Mouse (Mus musculus) stomach, embryonic 14.5 days (tissue): ENCODE data around the gene Pm20d2. TPM values are rescaled to one million over a fixed set of nuclear protein-coding genes. Genes with fewer than 3 reads are reported as not detected.

ENCODE experiments used
- ATAC-seq: fragments of 200-750 bp; cut with Nextera tagmentation; 2 replicates; pipeline ENCODE4 v1.8.0; 2017; ENCODE audit warnings: low read depth, moderate TSS enrichment; ENCODE audit not compliant: insufficient number of reproducible peaks, insufficient read depth, low FRiP score
- H3K27ac ChIP-seq: fragments of 300-500 bp; sonication (generic); 2 replicates; pipeline ENCODE4 v1.5.1; 2014; ENCODE audit warnings: mild to moderate bottlenecking, low read length, moderate library complexity, mixed read lengths
- H3K27me3 ChIP-seq: fragments of 300-500 bp; sonication (generic); 2 replicates; pipeline ENCODE4 v1.6.1; 2014; ENCODE audit warnings: low read length, control low read depth, mixed read lengths; ENCODE audit not compliant: control insufficient read depth, insufficient read depth
- H3K36me3 ChIP-seq: fragments of 300-500 bp; sonication (generic); 2 replicates; pipeline ENCODE4 v1.6.1; 2014; ENCODE audit warnings: mild to moderate bottlenecking, control low read depth, low read length, moderate library complexity, mixed read lengths; ENCODE audit not compliant: control insufficient read depth, insufficient read depth
- H3K4me1 ChIP-seq: fragments of 300-500 bp; sonication (generic); 2 replicates; pipeline ENCODE4 v1.6.1; 2014; ENCODE audit warnings: low read length, control low read depth, mixed read lengths; ENCODE audit not compliant: control insufficient read depth, insufficient read depth
- H3K4me2 ChIP-seq: fragments of 300-500 bp; sonication (generic); replicated peaks from 2 replicates; pipeline ENCODE4 v1.6.1; 2014; ENCODE audit warnings: low read depth, low read length, control low read depth
- H3K4me3 ChIP-seq: fragments of 300-500 bp; sonication (generic); 2 replicates; pipeline ENCODE4 v1.5.1; 2014; ENCODE audit warnings: low read depth, low read length, control low read depth
- H3K9ac ChIP-seq: fragments of 300-500 bp; sonication (generic); replicated peaks from 2 replicates; pipeline ENCODE4 v1.6.1; 2014; ENCODE audit warnings: low read depth, mild to moderate bottlenecking, control low read depth, low read length, moderate library complexity, mixed read lengths
- H3K9me3 ChIP-seq: fragments of 300-500 bp; sonication (generic); 2 replicates; pipeline ENCODE4 v1.6.1; 2016; ENCODE audit warnings: low read depth, low read length, control low read depth; ENCODE audit not compliant: control insufficient read depth
- WGBS: fragments of 180-500 bp; shearing (Covaris S2); extraction: QIAGEN DNeasy Blood & Tissue Kit; methylation state at CpG from one replicate; pipeline ENCODE4 v1.1.7; 2014; 5-methylcytosine and 5-hydroxymethylcytosine counted together
- polyA plus RNA-seq: library from polyadenylated mRNA; unstranded; fragments of >200 nt; fragmentation: Nextera tagmentation; extraction: Ambion mirVana; gene quantifications from 2 replicates; pipeline ENCODE4 v1.2.1, GENCODE M21; 2014

Gene Pm20d2
- polyA plus RNA-seq = 0.93 and 1.3 TPM in 2 replicates

DNA sequence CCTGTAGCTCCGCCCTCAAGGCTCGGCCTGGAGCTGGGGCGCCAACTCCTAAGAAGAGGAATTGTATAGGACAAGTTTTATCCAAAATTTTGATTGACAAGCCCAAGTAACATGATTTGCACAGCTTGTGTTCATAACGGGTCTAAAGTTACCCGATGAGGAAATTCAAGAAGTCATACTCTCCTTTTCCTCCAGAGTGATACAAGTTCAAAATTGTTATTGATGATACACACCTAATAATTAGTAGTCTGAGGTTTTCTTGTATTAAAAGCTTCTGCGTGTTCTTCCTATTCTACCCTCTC, at the start of gene Pm20d2:
TSS of gene Pm20d2 (minus strand) at position 3 of the 302 bp plus-strand sequence.
- peak within 1 kb of the TSS; percentile 93 for H3K4me2 ChIP-seq
- H3K4me3 ChIP-seq = peak within 1 kb of the TSS; percentile 51
- ATAC-seq = no peak
- no peaks in the 10 kb centered on the region for H3K36me3 ChIP-seq
- peak within 1 kb of the TSS; percentile 63 for H3K9ac ChIP-seq
- H3K4me1 ChIP-seq = no peaks in the 10 kb centered on the region
- H3K9me3 ChIP-seq = no peaks in the 10 kb centered on the region
- WGBS = 17% methylated on average over 6 of the region's 6 CpGs
- peak within 1 kb of the TSS; percentile 81 for H3K27ac ChIP-seq
- H3K27me3 ChIP-seq = no peaks in the 10 kb centered on the region

DNA sequence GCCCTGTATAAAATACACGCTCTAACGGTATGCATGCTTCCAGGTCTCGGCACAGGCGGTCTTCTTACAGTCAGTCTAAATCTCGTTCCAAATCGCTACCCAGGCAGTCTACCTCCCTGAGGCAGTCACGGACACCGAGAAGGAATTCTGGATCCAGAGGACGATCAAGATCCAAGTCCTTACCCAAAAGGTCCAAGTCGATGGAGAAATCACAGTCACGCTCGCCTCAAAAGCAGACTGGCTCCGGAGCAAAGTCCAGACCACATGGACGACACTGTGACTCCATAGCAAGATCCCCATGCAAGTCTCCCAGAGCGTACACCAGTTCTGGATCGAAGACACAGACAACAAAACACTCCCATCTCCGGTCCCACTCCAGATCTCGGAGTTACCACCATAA, 41.3 kb upstream of the Pm20d2 start:
- WGBS = 91% methylated on average over 18 of the region's 18 CpGs
- no peak for ATAC-seq

DNA sequence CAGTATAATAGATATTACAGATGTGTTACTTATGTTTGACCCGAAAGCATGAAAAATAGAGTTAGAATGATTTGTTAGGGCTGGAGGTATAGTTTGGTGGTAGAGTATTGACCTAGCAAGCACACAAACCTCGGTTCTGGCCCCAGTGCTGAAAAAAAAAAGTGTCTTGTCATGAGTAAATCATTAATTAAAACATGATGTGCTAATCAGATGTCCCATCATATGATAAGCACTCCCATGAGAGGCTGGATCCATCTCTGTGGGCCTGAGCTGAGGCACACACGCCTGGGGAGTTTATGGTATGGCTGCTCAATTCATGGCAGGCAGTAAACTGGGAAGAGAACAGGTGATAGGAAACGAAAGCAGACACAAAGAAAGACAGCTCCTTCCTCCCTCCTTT, 40.1 kb upstream of the Pm20d2 start:
- Histone ChIP-seq H3K4me3 (no peak overlapping the region), H3K4me2 (no peak overlapping the region), H3K27ac (no peak overlapping the region), H3K27me3 (no peaks in the 10 kb centered on the region), H3K9ac (no peak overlapping the region), H3K36me3 (no peaks in the 10 kb centered on the region), H3K4me1 (no peaks in the 10 kb centered on the region), H3K9me3 (no peaks in the 10 kb centered on the region)
- no peak for ATAC-seq
- WGBS = 72% methylated on average over 4 of the region's 4 CpGs

More for the DNA sequence above, 41.3 kb upstream of the Pm20d2 start:
- no peak overlapping the region for H3K27ac ChIP-seq
- no peak overlapping the region for H3K4me2 ChIP-seq
- H3K4me3 ChIP-seq = no peak overlapping the region
- H3K27me3 ChIP-seq = no peaks in the 10 kb centered on the region
- no peaks in the 10 kb centered on the region for H3K9me3 ChIP-seq
- H3K9ac ChIP-seq = no peak overlapping the region
- H3K4me1 ChIP-seq = no peaks in the 10 kb centered on the region
- no peaks in the 10 kb centered on the region for H3K36me3 ChIP-seq

- H3K9me3 ChIP-seq = no peaks in the 10 kb centered on the region
- H3K27ac ChIP-seq = no peak overlapping the region
- 85% methylated on average over 7 of the region's 7 CpGs for WGBS
- H3K4me3 ChIP-seq = no peak overlapping the region
- ATAC-seq = no peak
- H3K36me3 ChIP-seq = no peaks in the 10 kb centered on the region
- no peaks in the 10 kb centered on the region for H3K27me3 ChIP-seq
- H3K9ac ChIP-seq = no peak overlapping the region
- 0 out of 2 replicates have a peak, but pooled peaks cover 5% of the 10 kb centered on the region for H3K4me1 ChIP-seq
- H3K4me2 ChIP-seq = no peak overlapping the region
Measured at GRCm38 (mm10) chr4:33227164-33227563, 37.6 kb upstream of the Pm20d2 start.

DNA sequence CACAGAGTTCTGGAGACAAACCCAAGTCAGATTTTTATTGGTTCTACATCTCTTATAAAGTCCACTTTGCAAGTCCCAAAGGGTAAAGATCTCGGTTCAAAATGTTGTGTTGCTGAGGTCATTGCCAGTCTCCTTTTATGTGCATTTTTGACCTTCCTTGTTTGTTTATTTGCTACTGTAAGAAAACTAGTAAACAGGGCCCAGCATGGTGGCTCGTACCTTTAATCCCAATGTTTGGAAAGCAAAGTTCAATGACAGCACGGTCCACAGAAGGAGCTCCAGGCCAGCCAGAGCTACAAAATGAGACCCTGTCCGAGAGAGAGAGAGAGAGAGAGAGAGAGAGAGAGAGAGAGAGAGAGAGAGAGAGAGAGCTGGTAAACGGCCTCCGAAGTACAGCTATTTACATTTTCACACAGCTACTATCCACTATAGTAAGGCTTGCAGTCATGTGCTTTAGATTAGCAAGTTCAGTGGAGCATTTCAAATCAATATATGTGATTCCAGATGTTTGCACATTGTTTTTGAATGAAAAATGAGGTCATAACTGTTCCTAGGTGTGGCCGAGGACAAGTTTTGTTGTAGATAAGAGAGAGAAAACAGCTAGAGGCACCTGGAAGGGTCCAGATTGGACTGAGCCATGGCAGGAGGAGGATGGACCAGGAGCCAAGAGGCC, 34.6 kb upstream of the Pm20d2 start:
- H3K4me3 ChIP-seq = no peak overlapping the region
- 53% methylated on average over 7 of the region's 7 CpGs for WGBS
- 0 out of 2 replicates have a peak, but pooled peaks cover 5% of the 10 kb centered on the region for H3K4me1 ChIP-seq
- H3K4me2 ChIP-seq = no peak overlapping the region
- no peaks in the 10 kb centered on the region for H3K9me3 ChIP-seq
- no peak overlapping the region for H3K9ac ChIP-seq
- no peak for ATAC-seq
- no peak overlapping the region for H3K27ac ChIP-seq
- no peaks in the 10 kb centered on the region for H3K36me3 ChIP-seq
- H3K27me3 ChIP-seq = no peaks in the 10 kb centered on the region

DNA sequence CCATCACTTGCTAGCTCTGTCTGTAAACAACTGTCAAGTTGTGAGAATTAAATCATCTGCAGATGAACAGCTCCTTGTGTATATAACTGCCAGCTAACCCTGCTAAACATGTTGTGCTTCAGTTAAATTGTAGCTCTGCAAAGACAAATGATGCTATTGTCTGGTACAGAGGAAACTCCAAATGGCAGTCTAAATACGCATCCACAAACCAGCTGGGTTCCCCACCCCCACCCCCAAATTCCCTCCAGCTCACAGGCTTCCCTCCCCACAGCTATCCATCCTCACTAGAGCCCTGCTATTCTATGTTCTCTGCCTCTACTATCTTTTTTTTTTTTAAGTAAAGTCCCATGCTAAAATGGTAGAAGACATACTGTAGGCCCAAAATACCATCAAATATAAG, 32.3 kb upstream of the Pm20d2 start:
- H3K4me1 ChIP-seq = 0 out of 2 replicates have a peak, but pooled peaks cover 5% of the 10 kb centered on the region
- H3K9me3 ChIP-seq = no peaks in the 10 kb centered on the region
- no peak overlapping the region for H3K9ac ChIP-seq
- WGBS = 18% methylated on average over 1 of the region's 1 CpGs
- no peak overlapping the region for H3K27ac ChIP-seq
- H3K27me3 ChIP-seq = no peaks in the 10 kb centered on the region
- no peak overlapping the region for H3K4me2 ChIP-seq
- H3K36me3 ChIP-seq = no peaks in the 10 kb centered on the region
- ATAC-seq = no peak
- no peak overlapping the region for H3K4me3 ChIP-seq

GRCm38 (mm10) chr4:33208881-33209841, 19.6 kb upstream of the Pm20d2 start, which contains the start of gene Srsf12:
Srsf12 (plus strand) TSS chr4:33208991.
- peak within 1 kb of the TSS; percentile 66 for H3K4me3 ChIP-seq
- H3K9me3 ChIP-seq = no peaks in the 10 kb centered on the region
- ATAC-seq = peak; percentile 72
- H3K4me2 ChIP-seq = peak within 1 kb of the TSS; percentile 99
- H3K36me3 ChIP-seq = no peaks in the 10 kb centered on the region
- H3K27ac ChIP-seq = no peak within 1 kb of the TSS
- 3% methylated on average over 65 of the region's 65 CpGs for WGBS
- H3K9ac ChIP-seq = peak within 1 kb of the TSS; percentile 80
- no peaks in the 10 kb centered on the region for H3K27me3 ChIP-seq
- 0 out of 2 replicates have a peak, but pooled peaks cover 4% of the 10 kb centered on the region for H3K4me1 ChIP-seq

DNA sequence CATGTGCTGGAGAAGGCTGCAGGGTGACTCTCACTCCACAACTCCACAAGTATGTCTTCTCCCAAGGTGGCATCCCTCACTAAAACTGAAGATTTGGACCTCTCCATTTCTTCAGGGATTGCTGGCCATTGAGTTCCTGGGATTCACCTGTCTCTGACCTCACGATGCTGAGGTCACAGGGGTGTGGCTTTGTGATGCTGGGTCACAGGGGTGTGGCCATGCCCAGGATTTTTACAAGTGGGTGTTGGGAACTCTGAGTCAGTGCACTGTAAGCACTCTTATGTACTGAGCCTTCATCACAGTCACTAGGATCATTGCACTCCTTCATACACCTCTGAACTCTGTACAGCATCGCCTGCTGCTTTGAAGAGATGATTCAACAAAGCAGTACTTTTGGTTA, 18.0 kb upstream of the Pm20d2 start:
- 0 out of 2 replicates have a peak, but pooled peaks cover 4% of the 10 kb centered on the region for H3K4me1 ChIP-seq
- no peak overlapping the region for H3K4me3 ChIP-seq
- H3K4me2 ChIP-seq = no peak overlapping the region
- WGBS = 58% methylated on average over 2 of the region's 2 CpGs
- no peak overlapping the region for H3K9ac ChIP-seq
- H3K9me3 ChIP-seq = no peaks in the 10 kb centered on the region
- H3K27me3 ChIP-seq = no peaks in the 10 kb centered on the region
- no peaks in the 10 kb centered on the region for H3K36me3 ChIP-seq
- H3K27ac ChIP-seq = no peak overlapping the region
- no peak for ATAC-seq
